Mouse (Mus musculus): Measurements from ENCODE around the gene Ppp2r1b.

DNA sequence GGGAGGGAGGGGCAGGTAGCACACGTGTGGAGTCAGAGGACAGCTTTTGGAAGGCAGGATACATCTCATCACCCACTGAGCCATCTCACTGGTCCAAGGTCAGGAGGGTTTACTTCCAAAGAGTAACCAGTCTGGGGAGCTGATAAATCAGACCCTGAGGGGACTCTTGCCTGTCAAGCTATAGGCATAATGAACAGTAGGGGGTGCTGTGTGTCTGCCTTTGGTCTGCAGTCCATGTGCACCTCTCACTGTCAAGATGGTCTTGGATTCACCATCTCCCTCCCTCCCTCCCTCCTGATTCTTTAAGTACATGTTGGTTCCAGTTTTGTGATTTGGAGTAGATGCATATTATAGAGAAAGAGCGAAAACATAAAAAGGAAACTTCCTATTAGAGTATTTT is 44.1 kb upstream of the Ppp2r1b start:
- TF ChIP-seq CTCF (IDR thresholded peaks at IDR 0.05; ENCODE audit: low read depth, low read length) (peak; percentile 67), POLR2A (IDR thresholded peaks at IDR 0.05; ENCODE audit: extremely low read depth, insufficient read depth, low read length) (no peak)

Data from liver, adult 2 months (tissue).